Mouse (Mus musculus) kidney, postnatal 36 days (tissue): ENCODE data around the gene Chrd.
A peak's percentile ranks its signal among the peaks of the same experiment; 100 is the strongest.

Source experiments
- DNase-seq, 2 experiments: peaks; one replicate each; pipeline ENCODE4 v3.0.0; 2021 to 2022; ENCODE audit warnings: mixed read lengths in 2 of 2

Chrd gene

DNA sequence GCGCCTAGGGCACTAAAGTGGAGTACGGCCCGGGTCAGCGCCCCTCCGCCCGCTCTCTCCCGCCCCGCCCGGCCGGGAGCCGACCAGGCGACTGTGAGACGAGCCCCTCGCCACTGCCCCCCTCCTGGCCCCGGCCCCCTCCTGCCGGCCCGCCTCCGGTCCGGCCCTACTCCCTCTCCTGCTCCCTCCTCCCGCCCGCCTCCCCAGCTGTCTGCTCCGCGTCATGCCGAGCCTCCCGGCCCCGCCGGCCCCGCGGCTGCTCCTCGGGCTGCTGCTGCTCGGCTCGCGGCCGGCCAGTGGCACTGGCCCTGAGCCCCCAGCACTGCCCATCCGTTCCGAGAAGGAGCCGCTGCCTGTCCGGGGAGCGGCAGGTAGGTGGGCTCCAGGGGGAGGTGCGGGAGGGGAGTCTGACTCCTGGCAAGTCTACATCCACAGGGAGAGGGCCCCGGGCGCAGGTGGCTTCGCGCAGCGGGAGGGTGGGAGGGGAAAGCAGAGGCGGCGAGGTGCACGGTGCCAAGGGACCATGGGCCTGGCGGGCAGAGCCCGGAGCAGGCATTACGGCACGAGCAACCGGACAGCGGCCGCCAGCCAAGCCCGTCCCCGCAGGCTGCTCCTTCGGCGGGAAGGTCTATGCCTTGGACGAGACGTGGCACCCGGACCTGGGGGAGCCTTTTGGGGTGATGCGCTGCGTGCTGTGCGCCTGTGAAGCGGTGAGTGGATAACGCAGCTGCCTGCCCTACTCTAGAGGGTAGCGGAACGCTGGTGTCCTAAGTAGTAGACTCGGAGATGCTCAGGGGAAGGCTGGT lies at the start of gene Chrd:
Chrd (plus strand) TSS at position 203 of the 806 bp plus-strand sequence.
- peak; percentile 63 to 79 for DNase-seq

DNA sequence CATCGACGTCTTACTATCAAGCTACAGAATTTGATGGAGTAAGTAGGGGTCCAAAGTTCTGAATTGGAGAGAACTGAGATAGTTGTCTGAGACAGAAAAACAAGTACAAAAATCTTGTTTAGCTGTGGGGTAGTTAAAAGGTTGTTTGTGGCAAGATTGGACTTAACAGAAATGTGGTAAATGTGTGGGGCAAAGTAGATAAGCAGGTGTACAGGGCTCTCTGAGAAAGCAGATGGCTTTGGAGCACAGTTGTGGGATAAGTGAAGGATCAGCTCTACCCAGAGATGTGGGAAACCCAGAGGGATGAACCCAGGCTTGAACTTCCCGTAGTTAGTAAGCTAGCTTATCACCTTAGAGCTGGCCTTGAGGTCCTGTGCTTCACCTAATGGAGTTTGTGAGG lies 42.2 kb upstream of the Chrd start:
- DNase-seq, result no peak

DNA sequence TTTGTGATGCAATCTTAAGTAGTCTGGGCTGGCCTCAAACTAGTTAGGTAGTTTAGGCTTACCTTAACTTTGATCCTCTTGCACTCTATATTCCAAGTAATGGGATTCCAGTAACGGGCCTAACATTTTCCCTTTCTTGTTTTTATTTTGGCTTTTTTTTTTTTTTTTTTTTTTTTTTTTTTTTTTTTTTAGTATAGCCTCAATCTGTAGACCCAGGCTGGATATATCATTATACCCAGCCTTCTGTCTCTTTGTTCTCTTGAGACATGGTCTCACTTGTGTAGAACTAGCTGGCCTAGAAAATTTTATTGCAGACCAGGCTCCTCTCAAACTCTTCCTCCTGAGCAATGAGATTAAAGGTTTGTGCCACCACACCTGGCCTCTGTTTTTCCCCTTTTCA lies 41.3 kb upstream of the Chrd start:
- no peak for DNase-seq

DNA sequence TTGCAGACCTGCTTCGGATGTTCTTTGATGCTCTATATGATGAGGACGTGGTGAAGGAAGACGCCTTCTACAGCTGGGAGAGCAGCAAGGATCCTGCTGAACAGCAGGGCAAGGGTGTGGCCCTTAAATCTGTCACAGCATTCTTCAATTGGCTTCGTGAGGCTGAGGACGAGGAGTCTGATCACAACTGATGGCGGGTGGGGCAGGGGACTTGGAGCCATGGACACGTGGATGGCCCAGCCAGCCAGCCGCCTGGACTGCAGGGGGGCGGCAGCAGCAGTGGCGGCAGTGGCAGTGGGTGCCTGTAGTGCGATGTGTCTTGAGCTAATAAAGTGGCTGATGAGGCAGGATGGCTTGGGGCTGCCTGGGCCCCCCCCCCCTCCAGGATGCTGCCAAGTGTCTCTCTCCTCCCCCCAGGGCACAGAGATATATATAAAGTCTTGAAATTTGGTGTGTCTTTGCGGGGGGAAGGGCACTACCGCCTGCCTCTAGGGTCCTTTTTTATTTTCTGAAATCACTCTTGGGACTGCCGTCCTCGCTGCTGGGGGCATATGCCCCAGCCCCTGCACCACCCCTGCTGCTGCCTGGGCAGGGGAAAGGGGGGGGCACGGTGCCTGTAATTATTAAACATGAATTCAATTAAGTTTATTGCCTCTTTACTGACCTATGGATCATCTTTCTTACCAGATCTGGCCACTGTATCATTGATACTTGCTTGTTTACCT lies 40.5 kb upstream of the Chrd start:
- no peak for DNase-seq

DNA sequence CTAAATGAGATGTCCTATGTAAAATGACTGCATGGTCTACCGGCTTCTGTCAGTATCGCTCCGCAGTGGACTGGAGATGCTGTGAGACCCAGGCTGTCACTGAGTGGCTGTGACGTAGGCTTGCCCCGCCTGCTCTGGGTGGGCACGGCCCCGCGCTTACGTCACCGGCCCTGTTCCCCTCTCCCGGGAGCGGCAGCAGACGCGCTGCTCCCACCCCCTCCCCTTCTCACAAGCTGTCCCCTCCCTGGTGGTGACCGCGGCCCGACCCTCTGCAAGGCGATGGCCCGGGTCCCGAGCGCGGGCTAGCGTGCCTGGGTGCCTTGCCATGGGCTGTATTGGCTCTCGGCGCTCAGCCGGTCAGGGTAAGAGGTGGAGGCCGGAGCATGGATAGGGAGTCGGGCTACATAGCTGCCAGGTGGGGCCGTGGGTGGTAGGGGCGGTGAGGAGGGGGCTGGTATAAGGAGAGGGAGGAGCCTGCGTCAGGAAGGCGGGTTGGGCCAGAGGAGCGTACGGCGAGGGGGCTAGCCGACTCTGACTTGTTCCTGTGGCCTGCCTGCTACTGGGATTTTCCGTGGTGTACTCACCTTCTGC lies 39.7 kb upstream of the Chrd start, which contains the start of gene Fam131a:
Fam131a (plus strand) TSS at position 131 of the 591 bp plus-strand sequence.
- DNase-seq, result peak; percentile 90 to 94

DNA sequence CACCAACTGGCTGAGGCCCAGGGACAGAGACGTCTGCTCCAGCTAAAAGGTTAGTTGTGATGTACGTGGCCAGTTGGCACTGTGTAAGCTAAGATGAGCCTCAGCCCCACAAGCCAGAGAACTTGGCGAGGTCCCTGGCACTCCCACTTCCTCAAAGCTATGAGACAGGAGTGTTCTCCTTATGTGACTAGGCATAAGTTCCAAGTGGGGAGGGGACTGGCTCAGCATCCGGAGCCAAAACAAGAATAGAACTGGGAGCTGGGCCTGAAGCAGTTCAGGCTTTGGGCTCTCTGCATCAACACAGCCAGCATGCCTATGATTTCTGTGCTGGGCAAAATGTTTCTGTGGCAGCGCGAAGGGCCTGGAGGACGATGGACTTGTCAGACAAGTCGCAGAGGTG lies 38.1 kb upstream of the Chrd start:
- DNase-seq, result peak; percentile 35 to 45

DNA sequence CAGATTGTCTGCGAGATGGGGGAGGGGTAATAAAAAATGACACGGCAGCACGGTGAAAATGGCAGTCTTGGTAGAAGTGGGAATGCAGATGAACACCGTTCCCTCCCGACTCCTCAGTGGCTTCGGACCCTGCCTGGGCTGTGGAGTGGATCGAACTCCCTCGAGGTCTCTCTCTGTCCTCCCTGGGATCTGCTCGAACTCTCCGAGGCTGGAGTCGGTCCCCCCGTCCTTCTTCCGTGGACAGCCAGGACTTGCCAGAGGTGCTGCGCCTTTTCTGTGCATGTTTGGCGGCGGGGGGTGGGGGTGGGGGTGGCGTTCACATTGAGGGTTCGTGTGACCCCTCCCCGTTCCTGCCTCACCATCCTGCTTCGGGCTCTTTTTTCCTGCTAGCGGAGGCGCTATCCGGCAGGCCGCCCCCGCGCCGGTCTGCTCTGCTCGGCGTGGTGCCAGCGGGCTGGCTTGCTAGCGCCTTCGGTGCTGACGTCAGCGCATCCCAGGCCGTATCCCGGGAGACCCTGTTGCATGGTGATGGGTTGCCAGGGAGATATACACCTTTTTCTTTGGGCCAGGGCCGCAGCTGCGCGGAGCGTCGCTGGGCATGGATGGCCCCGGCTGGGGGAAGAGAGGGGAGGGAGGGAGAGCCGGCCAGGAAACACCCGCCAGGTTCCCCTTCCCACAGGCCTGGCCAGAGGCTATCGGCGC lies 37.2 kb upstream of the Chrd start:
- DNase-seq, result peak; percentile 91 to 93

DNA sequence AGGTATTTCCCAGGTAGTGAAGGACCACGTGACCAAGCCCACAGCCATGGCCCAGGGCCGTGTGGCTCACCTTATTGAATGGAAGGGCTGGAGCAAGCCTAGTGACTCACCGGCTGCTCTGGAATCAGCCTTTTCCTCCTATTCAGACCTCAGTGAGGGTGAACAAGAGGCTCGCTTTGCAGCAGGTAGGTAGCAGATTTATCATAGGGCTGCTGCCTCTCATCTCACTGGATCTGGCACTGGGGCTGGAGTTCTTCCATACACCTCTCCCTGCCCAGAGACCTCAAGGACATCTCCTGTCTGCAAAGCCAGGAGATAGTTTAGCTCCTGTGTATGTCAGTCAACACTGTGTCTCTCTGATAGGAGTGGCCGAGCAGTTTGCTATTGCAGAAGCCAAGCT lies 33.7 kb upstream of the Chrd start:
- no peak for DNase-seq

DNA sequence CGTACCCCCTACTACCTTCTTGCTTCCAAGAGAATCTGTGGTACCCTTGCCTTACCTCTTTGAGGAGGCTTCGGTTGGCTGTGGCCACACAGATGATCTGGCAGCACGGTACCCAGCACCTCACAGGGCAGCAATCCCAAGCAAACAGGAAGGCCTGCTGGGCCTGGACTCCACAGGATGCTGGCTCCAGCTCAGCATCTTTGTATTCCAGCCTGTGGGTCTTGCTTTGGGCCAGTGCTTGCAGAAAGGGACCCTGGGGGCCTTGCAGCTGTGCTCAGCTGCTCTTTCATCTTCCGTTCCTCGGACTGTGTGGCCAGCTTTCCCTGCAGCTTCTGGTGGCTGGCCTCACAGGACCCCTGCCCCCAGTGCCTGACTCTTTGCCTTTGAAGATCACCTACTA lies 32.9 kb upstream of the Chrd start:
- no peak for DNase-seq

DNA sequence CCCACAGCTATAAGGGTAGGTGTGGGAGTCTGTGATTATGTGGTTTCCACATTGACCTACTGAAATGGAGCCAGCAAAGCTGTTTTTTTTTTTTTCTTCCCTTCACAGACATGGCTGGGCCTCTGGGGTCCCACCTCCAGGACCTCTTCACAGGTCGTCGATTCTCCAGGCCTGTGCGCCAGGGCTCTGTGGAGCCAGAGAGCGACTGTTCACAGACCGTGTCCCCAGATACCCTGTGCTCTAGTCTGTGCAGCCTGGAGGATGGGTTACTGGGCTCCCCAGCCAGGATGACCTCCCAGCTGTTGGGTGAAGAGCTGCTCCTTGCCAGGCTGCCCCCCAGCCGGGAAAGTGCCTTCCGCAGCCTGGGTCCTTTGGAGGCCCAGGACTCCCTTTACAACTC lies 31.6 kb upstream of the Chrd start:
- DNase-seq, result no peak

DNA sequence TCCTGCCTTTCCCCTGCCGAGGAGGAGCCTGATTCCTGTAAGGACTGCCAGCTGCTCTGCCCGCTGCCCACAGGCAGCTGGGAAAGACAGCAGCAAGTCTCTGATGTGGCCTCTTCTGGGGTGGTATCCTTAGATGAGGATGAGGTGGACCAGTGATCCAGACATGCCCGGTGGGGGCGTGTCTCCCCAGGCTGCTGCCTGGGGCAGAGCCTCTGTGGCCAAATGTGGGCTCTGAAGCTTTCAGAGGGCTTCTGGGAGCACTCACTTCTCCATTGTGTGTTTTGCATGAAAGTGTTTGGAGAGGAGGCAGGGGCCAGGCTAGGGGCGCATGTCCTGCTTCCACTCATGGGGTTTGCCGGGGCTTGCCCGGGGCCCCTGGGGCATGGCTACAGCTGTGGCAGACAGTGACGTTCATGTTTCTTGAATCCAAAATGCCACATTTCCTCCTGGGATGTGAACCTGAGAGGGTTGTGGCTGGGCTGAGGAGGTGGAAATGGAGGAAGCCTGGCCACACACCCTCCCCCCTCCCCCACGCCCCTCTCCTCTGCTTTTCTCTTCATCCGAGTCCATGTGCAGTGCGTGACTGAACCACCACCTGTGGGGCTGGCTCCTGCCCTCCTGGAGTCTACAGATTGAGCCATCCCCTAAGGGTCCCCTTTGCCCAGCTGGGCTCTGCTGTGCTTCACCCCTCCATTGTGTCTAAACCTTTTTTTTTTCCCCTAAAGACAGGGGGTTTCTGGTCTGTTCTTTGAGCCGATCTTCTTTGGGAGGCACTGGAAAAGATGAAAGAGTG lies 31.0 kb upstream of the Chrd start:
- no peak for DNase-seq

DNA sequence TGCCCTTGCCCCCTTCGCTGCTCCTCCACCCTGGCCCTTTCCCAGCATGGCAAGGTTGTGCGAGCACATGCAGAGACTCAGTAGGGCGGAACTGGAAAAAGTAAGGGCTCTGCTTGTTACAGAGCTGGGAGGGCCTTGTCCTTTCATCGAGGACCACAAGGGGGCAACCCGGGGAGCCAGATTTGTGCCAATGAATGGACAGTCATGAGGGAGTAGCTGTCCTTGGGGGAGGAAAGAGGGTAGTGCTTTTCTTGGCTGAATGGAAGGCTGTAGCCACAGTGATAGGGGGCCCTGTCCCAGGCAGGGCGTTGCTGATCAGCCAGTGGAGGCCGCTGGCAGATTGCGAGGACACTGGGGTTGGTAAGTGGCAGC lies 30.4 kb upstream of the Chrd start:
- peak; percentile 76 to 84 for DNase-seq

DNA sequence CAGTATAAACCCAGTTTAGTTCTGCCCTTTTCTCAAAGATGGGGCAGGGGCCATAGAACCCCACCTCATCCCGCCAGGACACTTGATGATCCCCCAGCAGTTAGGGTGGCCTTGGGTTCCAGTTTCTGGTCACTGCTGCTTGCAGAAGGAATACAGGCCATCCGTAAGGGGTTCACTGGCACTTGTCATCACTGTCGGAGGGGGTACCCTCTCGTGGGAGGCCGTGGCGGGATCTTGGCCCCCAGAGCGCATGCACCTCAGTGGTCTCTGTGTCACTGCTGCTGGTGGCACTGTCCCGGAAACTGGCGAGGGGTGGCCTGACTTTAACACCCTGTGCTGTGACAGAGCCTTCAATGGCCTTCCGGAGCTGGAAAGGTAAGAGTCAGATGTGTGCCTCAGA lies 29.9 kb upstream of the Chrd start:
- no peak for DNase-seq

DNA sequence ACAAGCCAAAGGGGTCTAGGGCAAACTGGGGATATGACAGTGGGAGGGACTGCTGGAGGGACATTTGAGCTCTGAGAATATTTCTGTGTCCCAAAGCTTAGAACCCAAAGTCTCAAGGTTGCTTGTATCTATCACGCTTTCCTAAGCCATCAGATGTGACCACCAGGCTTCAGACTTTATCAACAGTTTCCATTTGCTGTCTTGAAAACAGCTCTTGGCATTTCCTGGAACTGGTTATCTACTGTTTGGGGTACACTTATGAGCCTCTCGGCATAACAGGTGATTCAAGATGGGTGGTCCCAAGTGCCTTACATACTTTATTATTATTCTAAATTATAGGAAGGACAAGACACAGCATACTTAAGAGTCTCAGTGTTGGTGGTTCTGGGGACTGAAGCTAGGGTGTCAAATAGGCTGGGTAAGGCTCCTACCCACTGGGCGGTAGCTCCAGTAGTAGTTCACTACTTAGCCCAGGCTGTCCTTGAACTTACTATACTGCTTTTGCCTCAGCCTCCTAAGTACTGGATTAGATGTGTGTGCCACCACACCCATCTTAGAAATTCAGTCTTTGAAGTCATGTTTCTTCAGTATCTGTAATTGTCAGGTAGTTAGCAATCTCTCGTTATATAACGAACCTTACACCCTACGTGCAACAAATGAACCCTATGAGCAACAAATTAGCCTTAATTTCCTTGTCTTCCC lies 29.1 kb upstream of the Chrd start:
- no peak for DNase-seq

DNA sequence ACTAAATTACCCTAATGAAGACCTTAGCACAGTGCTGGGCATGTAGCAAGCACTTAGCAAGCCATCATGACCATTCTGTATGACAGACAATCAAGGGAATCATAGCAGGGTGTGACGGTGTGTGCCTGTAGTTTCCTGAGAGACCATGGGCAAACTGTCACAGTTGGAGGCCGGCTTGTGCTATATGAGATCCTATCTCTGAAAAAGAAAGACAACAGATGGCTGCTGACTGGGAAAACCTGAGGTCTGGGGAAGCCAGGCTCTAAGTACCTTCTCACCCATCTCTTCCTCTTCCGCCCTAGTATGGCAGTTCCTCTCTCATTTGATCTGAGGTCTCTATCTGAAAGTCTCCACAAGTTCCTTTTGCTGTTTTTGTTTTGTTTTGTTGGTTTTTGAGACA lies 27.1 kb upstream of the Chrd start:
- DNase-seq, result no peak

DNA sequence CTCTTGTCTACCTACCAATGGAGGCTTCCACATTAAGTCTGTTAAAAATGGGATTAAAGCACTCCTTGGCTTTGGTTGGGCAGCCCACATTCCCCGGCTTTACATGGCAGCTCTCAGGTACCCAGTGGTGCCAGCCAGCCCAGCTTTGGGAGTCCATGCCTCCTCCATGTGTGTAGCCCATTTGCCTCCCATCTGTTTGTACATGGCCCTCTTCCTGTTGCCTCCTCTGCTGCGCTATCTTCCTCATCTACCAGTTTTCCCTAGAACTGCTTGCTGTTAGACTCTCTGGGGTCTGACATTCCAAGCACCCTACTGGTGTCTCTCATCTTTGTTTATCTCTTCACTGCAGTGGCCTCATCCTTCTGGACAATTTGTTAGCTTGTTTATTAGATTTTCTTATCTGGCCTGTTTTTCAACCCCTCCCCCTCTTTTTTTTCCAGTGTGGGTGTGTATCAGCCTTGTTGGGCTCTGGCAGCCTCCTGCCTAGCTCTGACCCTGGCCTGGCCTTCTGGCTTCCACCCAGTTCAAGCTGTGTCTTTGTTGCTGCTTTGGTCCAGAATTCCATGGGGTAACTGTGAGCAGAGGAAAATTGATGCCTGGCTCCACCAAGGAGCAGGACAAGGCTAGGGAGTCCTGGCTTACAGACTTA lies 26.4 kb upstream of the Chrd start:
- DNase-seq, result peak; percentile 29 to 40

DNA sequence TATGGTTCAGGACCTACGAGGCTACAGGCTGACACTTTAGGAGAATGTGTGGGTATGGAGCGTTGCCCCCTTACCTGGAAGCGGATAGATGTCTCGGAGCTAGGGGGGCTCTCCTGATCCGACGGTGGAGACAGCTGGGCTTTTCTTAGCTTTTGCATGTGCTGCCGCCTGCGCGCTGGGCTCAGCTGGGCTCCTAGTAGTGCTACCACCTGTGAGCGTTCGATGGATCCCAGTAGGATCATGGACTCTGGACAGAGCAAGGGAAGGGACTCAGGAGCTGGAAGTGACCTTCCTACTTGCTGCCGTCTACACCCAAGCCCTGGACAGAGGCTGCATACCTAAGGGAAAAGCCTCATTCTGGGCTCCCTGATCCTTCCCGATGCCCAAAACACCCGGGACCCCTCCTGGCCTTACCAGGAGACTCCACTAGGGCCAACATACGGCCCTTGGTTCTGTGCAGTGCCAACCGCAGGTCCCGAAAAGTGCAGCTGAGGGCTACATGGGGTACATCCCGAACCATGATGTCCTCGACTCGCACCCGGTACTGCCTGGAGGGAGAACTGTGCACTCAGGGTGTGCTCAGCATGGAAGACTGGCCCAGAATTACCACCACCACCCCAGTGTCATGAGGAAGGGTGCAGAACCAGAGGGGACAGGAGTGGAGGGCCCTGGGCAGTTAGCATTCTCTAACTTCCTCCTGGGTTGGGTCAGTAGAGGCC lies 24.5 kb upstream of the Chrd start:
- no peak for DNase-seq

DNA sequence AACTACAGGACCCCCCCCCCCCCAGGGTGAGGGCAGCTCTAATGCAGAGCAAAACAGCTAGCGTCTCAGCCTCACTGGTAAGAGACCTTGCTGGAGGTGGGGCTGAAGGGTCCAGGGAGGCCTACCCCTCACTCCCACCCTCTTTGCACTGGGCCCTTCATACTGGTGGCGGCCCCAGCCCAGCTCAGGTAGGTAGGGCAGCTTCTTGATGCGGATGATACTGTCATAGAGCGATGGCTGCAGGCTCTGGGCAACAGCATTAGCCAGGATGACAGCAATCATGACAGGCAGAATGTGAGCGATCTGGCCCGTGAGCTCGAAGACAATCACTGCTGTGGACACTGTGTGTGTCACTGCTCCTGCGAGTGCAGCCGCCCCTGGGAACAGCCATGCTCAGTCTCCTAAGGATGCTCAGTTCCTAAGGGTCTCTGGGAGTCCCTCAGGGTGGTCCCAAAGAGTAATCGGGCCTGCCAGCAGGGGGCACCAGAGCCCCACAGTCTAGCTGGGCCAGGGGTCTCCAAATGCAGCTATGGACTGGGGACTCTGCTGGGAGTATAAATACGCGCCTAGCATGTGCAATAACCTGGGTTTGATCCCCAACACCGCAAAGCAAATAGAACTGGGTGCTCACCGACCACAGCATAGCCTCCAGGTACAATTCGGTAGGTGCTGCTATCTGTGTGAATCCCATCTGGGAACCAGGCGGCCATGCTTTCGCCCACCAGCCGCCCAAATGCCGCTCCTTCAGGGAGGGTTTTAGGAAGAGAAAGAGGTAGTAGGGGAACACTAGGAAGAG lies 23.8 kb upstream of the Chrd start:
- DNase-seq, result peak in 1 of 2 experiments; percentile 64

DNA sequence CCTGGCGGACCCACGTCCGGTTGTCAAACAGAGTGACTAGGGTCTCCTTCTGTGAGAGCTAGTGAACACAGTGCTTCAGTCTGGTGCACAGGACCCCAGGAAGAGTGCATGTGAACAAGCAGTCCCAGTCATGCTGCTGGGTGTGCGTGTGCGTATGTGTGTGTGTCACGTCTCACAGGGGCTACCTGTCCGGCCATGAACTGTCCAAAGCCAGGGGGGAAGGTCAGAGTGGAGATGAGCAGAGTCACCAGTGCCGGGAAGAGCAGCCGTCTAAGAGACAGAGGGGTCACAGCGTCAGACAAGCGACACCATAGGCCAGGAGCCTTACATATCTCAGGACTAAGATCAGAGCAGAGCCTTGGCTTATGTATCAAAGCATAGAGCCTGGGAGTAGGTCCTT lies 22.6 kb upstream of the Chrd start:
- no peak for DNase-seq

DNA sequence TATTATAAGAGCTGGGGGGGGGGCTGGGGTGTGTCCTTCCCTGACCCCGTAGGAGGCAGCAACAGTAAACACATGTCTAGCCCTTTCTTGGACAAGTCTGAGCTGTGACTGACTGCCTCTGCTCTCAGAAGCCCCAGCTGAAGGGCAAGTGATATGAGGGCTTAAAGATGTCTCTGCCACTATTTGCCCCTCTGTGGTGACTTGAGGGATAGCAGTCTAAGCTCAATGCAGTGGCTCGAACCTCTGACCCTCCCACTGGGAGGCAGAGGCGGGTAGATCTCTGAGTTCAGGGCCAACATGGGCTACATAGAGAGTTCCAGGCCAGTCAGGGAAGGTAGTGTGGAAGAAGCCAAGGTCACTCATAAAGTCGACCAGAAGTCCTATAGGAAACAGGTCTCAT lies 22.1 kb upstream of the Chrd start:
- no peak for DNase-seq
